Mouse (Mus musculus) CD8-positive naive resting alpha-beta T cell, adult 2 months (primary cell): ENCODE data around the gene Cpxm1.
"Not testable (repeated sequence)": the region's sequence is repeated elsewhere in the genome, so short reads cannot be mapped to it uniquely, and the experiment has no call there.

Experiments used
- DNase-seq, 2 experiments: peaks; one replicate each; pipeline ENCODE4 v3.0.0; 2022; ENCODE audit warnings: low read depth in 2 of 2, low spot score in 2 of 2

Cpxm1 gene

GRCm38 (mm10) chr2:130404939-130405338, 7.6 kb upstream of the Cpxm1 start, which contains the start of the genes Gm28372 and 1700020A23Rik:
TSS of gene Gm28372 (plus strand) at chr2:130405239.
TSS of gene 1700020A23Rik (plus strand) at chr2:130405259.
- no peak for DNase-seq

GRCm38 (mm10) chr2:130401891-130402290, 4.5 kb upstream of the Cpxm1 start:
- no peak for DNase-seq

GRCm38 (mm10) chr2:130400046-130400445, 2.7 kb upstream of the Cpxm1 start:
- no peak for DNase-seq

GRCm38 (mm10) chr2:130398091-130398490, 717 bp upstream of the Cpxm1 start:
- no peak for DNase-seq

GRCm38 (mm10) chr2:130395696-130396095, 1.7 kb downstream of the Cpxm1 start:
- no peak for DNase-seq

GRCm38 (mm10) chr2:130392836-130393235, 4.5 kb downstream of the Cpxm1 start:
- no peak for DNase-seq

- no peak for DNase-seq
These were observed 6.3 kb downstream of the Cpxm1 start for GRCm38 (mm10) chr2:130390993-130391625.

- no peak for DNase-seq
These were observed 8.6 kb downstream of the Cpxm1 start for GRCm38 (mm10) chr2:130388796-130389195.

- no peak for DNase-seq
These were observed 11.2 kb downstream of the Cpxm1 start for GRCm38 (mm10) chr2:130386212-130386611.

- no peak for DNase-seq
These were observed 13.5 kb downstream of the Cpxm1 start for GRCm38 (mm10) chr2:130383895-130384294.

- no peak for DNase-seq
These were observed 14.2 kb downstream of the Cpxm1 start for GRCm38 (mm10) chr2:130383205-130383604.

GRCm38 (mm10) chr2:130374951-130375350, 22.4 kb downstream of the Cpxm1 start:
- DNase-seq = no peak

GRCm38 (mm10) chr2:130373026-130373425, 24.3 kb downstream of the Cpxm1 start:
- DNase-seq = not testable (repeated sequence)

- DNase-seq = no peak
These were observed 30.0 kb downstream of the Cpxm1 start for GRCm38 (mm10) chr2:130367386-130367785.

GRCm38 (mm10) chr2:130365211-130366094, 31.9 kb downstream of the Cpxm1 start:
- no peak for DNase-seq

- no peak for DNase-seq
These were observed 34.8 kb downstream of the Cpxm1 start for GRCm38 (mm10) chr2:130362511-130363026.

GRCm38 (mm10) chr2:130358852-130359251, 38.5 kb downstream of the Cpxm1 start:
- no peak for DNase-seq

- no peak for DNase-seq
These were observed 39.8 kb downstream of the Cpxm1 start for GRCm38 (mm10) chr2:130357551-130357950.

GRCm38 (mm10) chr2:130353889-130354288, 43.5 kb downstream of the Cpxm1 start:
- no peak for DNase-seq

- no peak for DNase-seq
These were observed 44.0 kb downstream of the Cpxm1 start for GRCm38 (mm10) chr2:130353411-130353810.

GRCm38 (mm10) chr2:130351758-130352339, 45.5 kb downstream of the Cpxm1 start:
- no peak for DNase-seq

GRCm38 (mm10) chr2:130350376-130350775, 47.0 kb downstream of the Cpxm1 start:
- DNase-seq = no peak
